Mouse (Mus musculus) midbrain, embryonic 13.5 days (tissue): ENCODE measurements around the gene Ascc1. TPM values are rescaled to one million over a fixed set of nuclear protein-coding genes. Genes with fewer than 3 reads are reported as not detected.
"Not testable (repeated sequence)": the region's sequence is repeated elsewhere in the genome, so short reads cannot be mapped to it uniquely, and the experiment has no call there.

Source experiments
- ATAC-seq: fragments of 200-750 bp; cut with Nextera tagmentation; 2 replicates; pipeline ENCODE4 v1.8.0; 2017; ENCODE audit warnings: mild to moderate bottlenecking, moderate TSS enrichment, moderate library complexity
- H3K27ac ChIP-seq: fragments of 300-500 bp; sonication (generic); 2 replicates; pipeline ENCODE4 v1.5.1; 2015; ENCODE audit warnings: inconsistent platforms, mild to moderate bottlenecking, moderate library complexity
- H3K27me3 ChIP-seq: fragments of 300-500 bp; sonication (generic); 2 replicates; pipeline ENCODE4 v1.6.1; 2015; ENCODE audit warnings: mild to moderate bottlenecking, inconsistent platforms
- H3K36me3 ChIP-seq: fragments of 300-500 bp; sonication (generic); 2 replicates; pipeline ENCODE4 v1.6.1; 2015; ENCODE audit warnings: mild to moderate bottlenecking, inconsistent platforms
- H3K4me1 ChIP-seq: fragments of 300-500 bp; sonication (generic); replicated peaks from 2 replicates; pipeline ENCODE4 v1.6.1; 2015; ENCODE audit warnings: inconsistent platforms
- H3K4me2 ChIP-seq: fragments of 300-500 bp; sonication (generic); replicated peaks from 2 replicates; pipeline ENCODE4 v1.6.1; 2015; ENCODE audit warnings: moderate library complexity, mild to moderate bottlenecking, inconsistent platforms
- H3K4me3 ChIP-seq: fragments of 300-500 bp; sonication (generic); replicated peaks from 2 replicates; pipeline ENCODE4 v1.5.1; 2015; ENCODE audit warnings: mild to moderate bottlenecking, inconsistent platforms
- H3K9ac ChIP-seq: fragments of 300-500 bp; sonication (generic); replicated peaks from 2 replicates; pipeline ENCODE4 v1.6.1; 2015; ENCODE audit warnings: mild to moderate bottlenecking, inconsistent platforms
- H3K9me3 ChIP-seq: fragments of 300-500 bp; sonication (generic); 2 replicates; pipeline ENCODE4 v1.6.1; 2016; ENCODE audit warnings: mild to moderate bottlenecking, inconsistent platforms
- WGBS: fragments of 180-500 bp; shearing (Covaris S2); methylation state at CpG from one replicate; pipeline ENCODE4 v1.1.7; 2015; 5-methylcytosine and 5-hydroxymethylcytosine counted together
- polyA plus RNA-seq: library from polyadenylated mRNA; unstranded; fragments of >200 nt; fragmentation: Nextera tagmentation; extraction: Ambion mirVana; gene quantifications from 2 replicates; pipeline ENCODE4 v1.2.1, GENCODE M21; 2015

Ascc1 gene
- polyA plus RNA-seq, 1 experiment from 2014 or later: 50.6 TPM

GRCm38 (mm10) chr10:60128287-60128686, 125.7 kb downstream of the Ascc1 start:
- no peaks in the 10 kb centered on the region for H3K9me3 ChIP-seq
- H3K4me3 ChIP-seq: no peak overlapping the region
- H3K36me3 ChIP-seq: peaks cover 63% of the 10 kb centered on the region
- ATAC-seq: no peak
- H3K27me3 ChIP-seq: no peaks in the 10 kb centered on the region
- H3K4me1 ChIP-seq: no peaks in the 10 kb centered on the region
- no peak overlapping the region for H3K9ac ChIP-seq
- no peak overlapping the region for H3K4me2 ChIP-seq
- no peak overlapping the region for H3K27ac ChIP-seq
- 89% methylated on average over 9 of the region's 9 CpGs for WGBS

- H3K36me3 ChIP-seq: peaks cover 54% of the 10 kb centered on the region
- WGBS: 86% methylated on average over 4 of the region's 4 CpGs
- no peak overlapping the region for H3K4me3 ChIP-seq
Observed at GRCm38 (mm10) chr10:60130504-60130903, 127.9 kb downstream of the Ascc1 start.

GRCm38 (mm10) chr10:60133501-60133900, 130.9 kb downstream of the Ascc1 start:
- WGBS: 33% methylated on average over 6 of the region's 6 CpGs
- no peak for ATAC-seq
- Histone ChIP-seq H3K27me3 (no peaks in the 10 kb centered on the region), H3K4me3 (no peak overlapping the region), H3K4me1 (no peaks in the 10 kb centered on the region), H3K9me3 (no peaks in the 10 kb centered on the region), H3K36me3 (peaks cover 32% of the 10 kb centered on the region), H3K4me2 (no peak overlapping the region), H3K27ac (no peak overlapping the region), H3K9ac (no peak overlapping the region)

More at GRCm38 (mm10) chr10:60130504-60130903, 127.9 kb downstream of the Ascc1 start:
- Histone ChIP-seq H3K27me3 (no peaks in the 10 kb centered on the region), H3K9ac (no peak overlapping the region), H3K9me3 (no peaks in the 10 kb centered on the region), H3K4me2 (no peak overlapping the region), H3K27ac (no peak overlapping the region), H3K4me1 (no peaks in the 10 kb centered on the region)
- no peak for ATAC-seq

- Histone ChIP-seq H3K4me3 (no peak overlapping the region), H3K27ac (no peak overlapping the region), H3K36me3 (peaks cover 28% of the 10 kb centered on the region), H3K4me1 (no peaks in the 10 kb centered on the region), H3K4me2 (no peak overlapping the region), H3K9ac (no peak overlapping the region), H3K9me3 (no peaks in the 10 kb centered on the region), H3K27me3 (no peaks in the 10 kb centered on the region)
- WGBS: 60% methylated on average over 9 of the region's 9 CpGs
- no peak for ATAC-seq
Observed at GRCm38 (mm10) chr10:60134201-60134600, 131.6 kb downstream of the Ascc1 start.

- H3K4me2 ChIP-seq, H3K27ac ChIP-seq, H3K4me3 ChIP-seq, H3K9ac ChIP-seq, H3K36me3 ChIP-seq, H3K4me1 ChIP-seq, ATAC-seq, H3K9me3 ChIP-seq, H3K27me3 ChIP-seq: not testable (repeated sequence)
- 63% methylated on average over 1 of the region's 1 CpGs for WGBS
Observed at GRCm38 (mm10) chr10:60136010-60136409, 133.4 kb downstream of the Ascc1 start.

GRCm38 (mm10) chr10:60136935-60137334, 134.3 kb downstream of the Ascc1 start:
- Histone ChIP-seq H3K27me3 (no peaks in the 10 kb centered on the region), H3K4me1 (no peaks in the 10 kb centered on the region), H3K9me3 (no peaks in the 10 kb centered on the region), H3K27ac (no peak overlapping the region), H3K9ac (no peak overlapping the region), H3K36me3 (peaks cover under 1% of the 10 kb centered on the region; the same call in 1 of the 2 replicates), H3K4me3 (no peak overlapping the region), H3K4me2 (no peak overlapping the region)
- ATAC-seq: no peak
- 68% methylated on average over 7 of the region's 7 CpGs for WGBS

GRCm38 (mm10) chr10:60138680-60139079, 136.1 kb downstream of the Ascc1 start:
- H3K4me1 ChIP-seq: no peaks in the 10 kb centered on the region
- no peak overlapping the region for H3K27ac ChIP-seq
- H3K9me3 ChIP-seq: no peaks in the 10 kb centered on the region
- no peak overlapping the region for H3K4me3 ChIP-seq
- no peaks in the 10 kb centered on the region for H3K36me3 ChIP-seq
- H3K9ac ChIP-seq: no peak overlapping the region
- H3K4me2 ChIP-seq: no peak overlapping the region
- 94% methylated on average over 5 of the region's 5 CpGs for WGBS
- ATAC-seq: no peak
- H3K27me3 ChIP-seq: no peaks in the 10 kb centered on the region

GRCm38 (mm10) chr10:60140751-60141150, 138.1 kb downstream of the Ascc1 start:
- 85% methylated on average over 4 of the region's 4 CpGs for WGBS
- Histone ChIP-seq H3K36me3 (no peaks in the 10 kb centered on the region), H3K27me3 (no peaks in the 10 kb centered on the region), H3K4me3 (no peak overlapping the region), H3K4me1 (no peaks in the 10 kb centered on the region), H3K27ac (no peak overlapping the region), H3K4me2 (no peak overlapping the region), H3K9ac (no peak overlapping the region), H3K9me3 (no peaks in the 10 kb centered on the region)
- no peak for ATAC-seq

- no peak overlapping the region for H3K9ac ChIP-seq
- no peak overlapping the region for H3K4me3 ChIP-seq
- no peaks in the 10 kb centered on the region for H3K4me1 ChIP-seq
- H3K4me2 ChIP-seq: no peak overlapping the region
- no peaks in the 10 kb centered on the region for H3K27me3 ChIP-seq
- WGBS: 76% methylated on average over 2 of the region's 3 CpGs
- peak; percentile 37; the same call in 1 of the 2 replicates for ATAC-seq
- H3K9me3 ChIP-seq: no peaks in the 10 kb centered on the region
- no peaks in the 10 kb centered on the region for H3K36me3 ChIP-seq
- no peak overlapping the region for H3K27ac ChIP-seq
Observed at GRCm38 (mm10) chr10:60141656-60142160, 139.1 kb downstream of the Ascc1 start.

- H3K9me3 ChIP-seq, H3K4me3 ChIP-seq, H3K4me2 ChIP-seq, H3K27ac ChIP-seq, ATAC-seq, H3K36me3 ChIP-seq, H3K4me1 ChIP-seq, H3K9ac ChIP-seq, H3K27me3 ChIP-seq: not testable (repeated sequence)
- 61% methylated on average over 10 of the region's 10 CpGs for WGBS
Observed at GRCm38 (mm10) chr10:60147510-60148047, 145.0 kb downstream of the Ascc1 start.

- H3K36me3 ChIP-seq: no peaks in the 10 kb centered on the region
- WGBS: 3% methylated on average over 5 of the region's 5 CpGs
- H3K9me3 ChIP-seq: no peaks in the 10 kb centered on the region
- peak; percentile 65 for ATAC-seq
- no peak overlapping the region for H3K4me3 ChIP-seq
- no peaks in the 10 kb centered on the region; the same call in 1 of the 2 replicates for H3K27me3 ChIP-seq
- H3K27ac ChIP-seq: no peak overlapping the region
- H3K4me2 ChIP-seq: no peak overlapping the region
- no peaks in the 10 kb centered on the region for H3K4me1 ChIP-seq
- H3K9ac ChIP-seq: no peak overlapping the region
Observed at GRCm38 (mm10) chr10:60148087-60148486, 145.5 kb downstream of the Ascc1 start.
